Mouse (Mus musculus): Measurements from ENCODE around the gene Gtf2ird1.
"Not testable (repeated sequence)": the region's sequence is repeated elsewhere in the genome, so short reads cannot be mapped to it uniquely, and the experiment has no call there.

Gene Gtf2ird1

DNA sequence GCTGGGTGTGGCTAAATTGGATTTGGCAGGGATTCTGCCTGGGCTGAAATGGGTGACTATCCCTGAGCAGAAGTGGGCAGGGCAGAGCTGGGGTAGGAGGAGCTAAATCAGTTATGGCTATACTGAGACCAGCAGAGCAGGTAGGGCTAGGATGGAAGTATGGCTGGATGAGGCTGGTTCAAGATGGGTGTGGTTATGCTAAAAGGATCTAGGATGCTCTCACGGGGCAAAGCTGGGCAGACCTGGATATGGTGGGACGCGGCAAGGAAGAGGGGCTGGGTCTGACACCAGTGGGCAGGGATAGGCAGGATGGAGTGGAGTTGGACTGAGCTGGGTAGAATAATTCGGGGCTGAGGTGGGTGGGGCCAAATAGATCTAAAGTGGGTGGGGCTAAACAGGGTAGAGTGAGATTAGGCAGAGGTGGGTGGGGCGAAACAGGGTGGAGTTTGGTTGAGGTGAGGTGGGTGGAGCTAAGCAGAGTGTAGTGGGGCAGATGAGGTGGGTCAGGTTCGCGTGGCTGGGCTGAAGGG is 46.1 kb downstream of the Gtf2ird1 start:
- DNase-seq (ENCODE audit: extremely low read depth, low read depth, low spot score) = no peak

- no peak for DNase-seq (ENCODE audit: extremely low read depth, low read depth, low spot score)
Observed at GRCm38 (mm10) chr5:134409606-134410306, 46.8 kb downstream of the Gtf2ird1 start.

GRCm38 (mm10) chr5:134408119-134408518 is 48.4 kb downstream of the Gtf2ird1 start:
- no peak for DNase-seq (ENCODE audit: extremely low read depth, low read depth, low spot score)

DNA sequence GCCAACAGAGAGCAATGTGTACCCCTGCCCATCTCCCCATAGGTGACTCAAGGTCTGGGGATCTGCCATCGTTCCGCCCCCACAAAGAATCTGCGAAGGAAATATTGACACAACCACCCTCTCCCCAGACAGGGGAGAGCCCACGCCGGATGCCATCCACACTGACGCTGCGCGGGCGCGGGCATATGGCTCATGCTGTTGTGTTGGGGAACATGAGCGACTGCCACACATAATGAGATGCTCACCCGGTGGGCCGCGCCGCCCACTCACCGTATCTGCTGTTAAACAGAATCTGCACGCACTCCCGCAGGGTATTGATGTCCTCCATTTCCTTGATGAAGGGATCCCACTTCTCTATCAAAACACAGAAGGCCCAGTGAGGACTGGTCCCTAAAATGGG is 54.7 kb downstream of the Gtf2ird1 start:
- no peak for DNase-seq (ENCODE audit: extremely low read depth, low read depth, low spot score)

DNA sequence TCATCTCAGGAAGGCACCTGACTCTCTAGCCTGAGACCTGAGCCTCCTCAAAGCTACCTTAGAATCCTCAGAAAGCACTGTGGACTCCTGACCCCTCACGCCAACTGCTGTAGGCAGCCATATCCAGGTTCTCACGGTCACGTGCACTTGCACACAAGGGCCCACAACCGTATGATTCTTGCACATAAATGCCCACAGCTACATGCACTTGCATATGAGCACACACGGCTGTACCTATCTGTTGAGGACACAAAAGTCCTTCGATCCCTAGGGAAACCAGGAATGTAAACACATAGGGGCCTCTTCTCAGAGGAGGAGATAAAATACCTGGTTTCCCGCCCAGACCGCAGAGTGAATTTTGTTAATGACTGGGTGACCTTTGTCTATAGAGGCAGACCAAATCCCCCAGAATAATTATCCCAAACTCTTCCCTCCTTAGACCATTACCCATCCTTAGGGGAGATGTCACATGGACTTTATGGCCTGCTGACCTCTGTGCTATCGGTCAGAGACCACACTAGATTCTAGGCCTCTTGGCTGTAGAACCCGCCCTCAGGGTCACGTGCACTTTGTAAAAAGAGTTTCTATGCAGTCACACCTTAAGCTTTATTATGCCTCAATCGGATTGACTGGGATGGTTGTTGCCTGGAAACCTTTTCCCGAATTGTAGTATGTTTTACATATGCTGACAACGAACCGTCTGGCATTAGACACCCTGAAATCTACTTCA is 58.9 kb downstream of the Gtf2ird1 start:
- no peak for DNase-seq (ENCODE audit: extremely low read depth, low read depth, low spot score)

DNA sequence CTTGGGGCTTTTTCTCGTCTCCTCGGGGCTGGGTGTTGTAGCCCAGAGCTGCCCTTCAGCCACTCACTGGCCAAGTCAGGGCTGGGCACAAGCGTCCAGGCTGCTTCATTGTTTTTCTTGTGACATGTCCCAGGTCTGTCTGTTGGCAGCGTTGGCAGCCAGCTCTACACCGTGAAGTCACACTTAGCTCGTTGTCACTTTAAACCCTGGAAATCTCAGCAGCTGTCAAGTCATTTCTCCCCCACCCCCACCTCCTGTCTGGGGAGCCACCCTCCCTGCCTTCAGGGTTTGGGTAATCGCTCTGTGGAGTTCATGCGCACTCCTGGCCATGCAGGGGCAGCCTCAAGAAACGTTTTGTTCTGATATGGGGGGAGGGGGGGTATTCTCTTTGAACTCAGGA is 60.0 kb downstream of the Gtf2ird1 start:
- DNase-seq (ENCODE audit: extremely low read depth, low read depth, low spot score) = no peak

DNA sequence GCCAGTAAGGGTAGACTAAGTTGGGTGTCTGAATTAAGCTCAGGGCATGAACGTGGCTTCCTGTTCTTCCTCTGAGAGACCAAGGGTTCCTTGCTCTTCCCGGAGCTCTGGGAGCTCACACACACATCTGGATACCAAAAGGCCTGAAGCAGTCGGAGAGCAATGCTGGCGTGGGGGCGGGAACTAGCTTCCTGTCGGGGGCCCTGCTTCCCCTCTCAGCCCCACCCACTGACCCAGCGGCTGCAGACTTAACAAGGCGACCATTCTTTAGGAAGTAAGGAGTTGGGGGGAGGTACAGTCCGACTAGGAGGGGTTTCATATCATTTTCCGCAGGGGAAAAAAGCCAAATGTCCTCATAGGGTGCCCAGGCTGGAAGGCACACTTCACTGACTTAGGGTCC is 61.9 kb downstream of the Gtf2ird1 start:
- no peak for DNase-seq (ENCODE audit: extremely low read depth, low read depth, low spot score)

GRCm38 (mm10) chr5:134393624-134394023 is 62.9 kb downstream of the Gtf2ird1 start:
- no peak for DNase-seq (ENCODE audit: extremely low read depth, low read depth, low spot score)

DNA sequence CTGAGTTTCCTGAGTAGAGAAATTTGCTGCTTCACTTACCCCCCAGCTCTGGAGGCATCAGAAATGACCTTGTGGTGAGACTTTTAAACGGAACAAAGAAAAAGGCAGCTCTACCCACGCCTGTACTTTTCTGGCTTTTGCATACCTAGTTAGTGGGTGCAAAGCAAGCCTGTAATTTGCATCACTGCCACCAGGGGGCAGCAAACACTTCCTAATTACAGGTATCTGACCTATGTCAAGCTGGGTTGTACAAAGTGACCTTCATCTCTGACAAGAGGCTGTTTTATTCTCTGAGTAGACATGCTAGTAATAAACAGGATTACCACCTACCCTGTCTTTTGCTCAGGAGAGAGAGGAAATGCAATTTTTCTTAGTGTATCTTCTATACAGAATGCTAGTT is 71.4 kb downstream of the Gtf2ird1 start:
- DNase-seq (ENCODE audit: extremely low read depth, low read depth, low spot score) = no peak

DNA sequence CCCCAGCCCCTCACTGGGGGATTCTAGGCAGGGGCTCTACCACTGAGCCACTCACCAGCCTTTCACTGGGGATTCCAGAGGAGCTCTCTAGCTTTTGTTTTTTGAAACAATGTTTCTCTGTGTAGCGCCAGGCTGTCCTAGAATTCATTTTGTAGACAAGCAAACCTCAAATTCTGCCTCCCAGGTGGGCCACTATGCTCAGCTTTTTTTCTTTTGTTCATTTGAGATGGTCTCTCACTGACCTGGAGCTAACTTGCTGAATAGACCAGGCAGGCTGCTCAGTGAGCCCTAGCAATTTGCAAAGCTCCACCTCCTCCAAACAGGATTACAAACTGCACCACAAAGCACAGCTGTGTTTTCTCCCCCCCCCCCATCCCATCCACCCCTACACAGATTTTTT is 81.3 kb downstream of the Gtf2ird1 start:
- DNase-seq (ENCODE audit: extremely low read depth, low read depth, low spot score) = no peak

DNA sequence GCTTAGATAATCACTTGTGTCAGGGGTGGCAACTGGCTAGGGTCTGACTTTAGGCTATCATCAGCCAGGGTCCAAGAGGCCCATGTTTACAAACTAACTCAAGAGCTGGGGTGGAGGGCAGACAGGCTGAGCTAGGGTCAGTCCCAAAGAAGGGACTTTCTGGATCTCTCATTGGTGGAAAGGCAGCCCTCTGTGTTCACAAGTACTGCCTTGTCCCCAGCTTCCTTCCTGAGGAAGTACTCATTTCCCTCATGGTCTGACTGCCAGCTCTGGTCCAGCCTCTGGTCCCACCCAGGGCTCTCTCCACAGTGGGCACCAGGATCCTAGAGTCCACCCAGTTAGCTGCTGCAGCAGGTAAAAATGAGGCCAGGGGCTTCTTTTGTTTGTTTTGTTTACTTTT is 82.0 kb downstream of the Gtf2ird1 start:
- DNase-seq (ENCODE audit: extremely low read depth, low read depth, low spot score) = no peak

GRCm38 (mm10) chr5:134373912-134374488 is 82.5 kb downstream of the Gtf2ird1 start:
- no peak for DNase-seq (ENCODE audit: extremely low read depth, low read depth, low spot score)

- DNase-seq (ENCODE audit: extremely low read depth, low read depth, low spot score) = no peak
Observed at GRCm38 (mm10) chr5:134372926-134373658, 83.4 kb downstream of the Gtf2ird1 start.

GRCm38 (mm10) chr5:134371511-134372289 is 84.8 kb downstream of the Gtf2ird1 start:
- no peak for DNase-seq (ENCODE audit: extremely low read depth, low read depth, low spot score)

DNA sequence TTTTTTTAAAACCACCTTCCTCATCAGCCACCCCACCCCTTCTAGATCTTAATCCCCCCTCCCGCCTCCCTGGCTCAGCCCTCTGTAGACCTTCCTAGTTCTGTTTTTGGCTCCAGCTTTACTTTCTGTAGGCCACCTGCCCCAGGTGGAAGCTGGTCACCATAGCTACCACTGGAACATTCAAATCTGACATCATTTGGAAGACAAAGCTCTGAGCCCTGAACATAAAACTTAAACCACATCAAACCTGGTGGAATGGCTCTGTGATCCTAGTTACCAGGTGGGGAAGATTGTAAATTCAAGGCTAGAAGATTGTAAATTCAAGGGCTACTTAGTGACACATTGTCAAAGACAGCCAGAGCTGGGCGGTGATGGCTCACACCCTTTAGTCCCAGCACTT is 85.7 kb downstream of the Gtf2ird1 start:
- no peak for DNase-seq (ENCODE audit: extremely low read depth, low read depth, low spot score)

GRCm38 (mm10) chr5:134359101-134359500 is 97.4 kb downstream of the Gtf2ird1 start:
- no peak for DNase-seq (ENCODE audit: extremely low read depth, low read depth, low spot score)

- not testable (repeated sequence) for DNase-seq (ENCODE audit: extremely low read depth, low read depth, low spot score)
Observed at GRCm38 (mm10) chr5:134355372-134355771, 101.1 kb downstream of the Gtf2ird1 start.

GRCm38 (mm10) chr5:134353117-134353516 is 103.4 kb downstream of the Gtf2ird1 start:
- DNase-seq (ENCODE audit: extremely low read depth, low read depth, low spot score) = no peak

- DNase-seq (ENCODE audit: extremely low read depth, low read depth, low spot score) = no peak
Observed at GRCm38 (mm10) chr5:134352527-134353001, 104.0 kb downstream of the Gtf2ird1 start.

GRCm38 (mm10) chr5:134350660-134351059 is 105.9 kb downstream of the Gtf2ird1 start:
- peak; percentile 30 for DNase-seq (ENCODE audit: extremely low read depth, low read depth, low spot score)
